In the genomic region with DNA sequence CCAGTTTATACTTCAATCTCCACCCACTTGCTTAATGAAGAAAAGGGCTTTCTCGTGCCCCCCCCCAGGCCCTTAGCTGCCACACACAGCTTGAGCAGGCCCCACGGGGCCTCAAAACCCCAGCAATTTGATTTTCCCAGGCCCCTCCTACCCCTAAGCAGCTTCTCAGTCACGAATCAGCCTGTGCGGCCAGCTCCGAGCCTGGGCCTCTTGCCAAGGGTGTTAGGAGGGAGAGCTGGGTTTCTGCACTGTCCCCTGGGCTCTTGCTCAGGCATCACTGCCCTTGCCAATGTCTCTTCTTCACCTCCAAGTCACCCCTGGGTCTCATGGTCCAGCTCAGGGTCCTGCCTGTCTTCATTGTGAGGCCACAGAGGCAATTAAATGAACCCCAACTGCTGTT, we compare ENCODE assay signal across 8 mouse cellular contexts. TPM values are rescaled to one million over a fixed set of nuclear protein-coding genes. Genes with fewer than 3 reads are reported as not detected.
DNase-seq lines count a peak whose midpoint lies in the region; ATAC-seq and TF ChIP-seq lines count a peak whose summit lies in the region.

No protein-coding gene starts in this region.

- no peaks in the 10 kb centered on the region for H3K9me3 ChIP-seq in embryonic facial prominence, embryonic 13.5 days
- no peaks in the 10 kb centered on the region for H3K9me3 ChIP-seq in midbrain, embryonic 15.5 days

- TF ChIP-seq POLR2A in kidney, adult 2 months (IDR thresholded peaks at IDR 0.05; ENCODE audit: low read depth, low read length), result no peak

- intact Hi-C loops in heart, postnatal 36 days (cut with DNase I), result no loop called here

- peak overlapping the region; percentile 22; the same call in 1 of the 2 replicates for H3K9ac ChIP-seq in embryonic facial prominence, embryonic 13.5 days
- no peak overlapping the region for H3K9ac ChIP-seq in midbrain, embryonic 15.5 days

- ATAC-seq in embryonic facial prominence, embryonic 13.5 days (ENCODE audit: insufficient number of reproducible peaks, insufficient read depth, low FRiP score, low TSS enrichment, low read depth), result peak; percentile 62; the same call in 1 of the 2 replicates
- peak; percentile 50; the same call in 1 of the 2 replicates for ATAC-seq in midbrain, embryonic 15.5 days (replicated peaks)

- no peak overlapping the region for H3K27ac ChIP-seq in kidney, adult 2 months (ENCODE audit: insufficient read depth, low read depth, low read length)
- H3K27ac ChIP-seq in embryonic facial prominence, embryonic 13.5 days, result peak overlapping the region; percentile 70
- peak overlapping the region; percentile 8; the same call in 1 of the 2 replicates for H3K27ac ChIP-seq in midbrain, embryonic 15.5 days

- no peak overlapping the region for H3K4me3 ChIP-seq in kidney, adult 2 months (ENCODE audit: insufficient read depth, low read depth, low read length)
- H3K4me3 ChIP-seq in embryonic facial prominence, embryonic 13.5 days, result no peak overlapping the region
- no peak overlapping the region for H3K4me3 ChIP-seq in midbrain, embryonic 15.5 days

- 44% methylated on average over 5 of the region's 5 CpGs for WGBS in kidney, adult 2 months
- 6% methylated on average over 5 of the region's 5 CpGs for WGBS in embryonic facial prominence, embryonic 13.5 days
- 34% methylated on average over 5 of the region's 5 CpGs for WGBS in midbrain, embryonic 15.5 days

- no peaks in the 10 kb centered on the region for H3K4me1 ChIP-seq in kidney, adult 2 months (ENCODE audit: control insufficient read depth, insufficient read depth, low read length)
- H3K4me1 ChIP-seq in embryonic facial prominence, embryonic 13.5 days, result peaks cover 40% of the 10 kb centered on the region
- peaks cover 6% of the 10 kb centered on the region; the same call in 1 of the 2 replicates for H3K4me1 ChIP-seq in midbrain, embryonic 15.5 days

- DNase-seq in kidney, adult 2 months, result peak; percentile 18
- DNase-seq in kidney, adult 8-10 months, result no peak
- DNase-seq in adrenal gland, adult 18-20 months (ENCODE audit: low spot score in 2 of 2), result peak; percentile 33 to 62
- peak; percentile 64 to 77 for DNase-seq in heart, postnatal 36 days
- DNase-seq in thymus, postnatal 14 days, result no peak
- no peak for DNase-seq in c-Kit-positive CD71-positive TER-119-positive erythroid progenitor cells, embryonic 14.5 days (ENCODE audit: low spot score)

- H3K36me3 ChIP-seq in kidney, adult 2 months (ENCODE audit: control insufficient read depth, insufficient read depth, low read length), result no peaks in the 10 kb centered on the region
- H3K36me3 ChIP-seq in embryonic facial prominence, embryonic 13.5 days, result no peaks in the 10 kb centered on the region
- H3K36me3 ChIP-seq in midbrain, embryonic 15.5 days (replicated peaks), result no peaks in the 10 kb centered on the region

- no peaks in the 10 kb centered on the region for H3K27me3 ChIP-seq in kidney, adult 2 months (replicated peaks; ENCODE audit: control insufficient read depth, insufficient read depth, low read length)
- no peaks in the 10 kb centered on the region for H3K27me3 ChIP-seq in embryonic facial prominence, embryonic 13.5 days
- H3K27me3 ChIP-seq in midbrain, embryonic 15.5 days (replicated peaks), result no peaks in the 10 kb centered on the region

- no peak for TF ChIP-seq CTCF in kidney, adult 2 months (conservative IDR thresholded peaks at IDR 0.05; ENCODE audit: insufficient read depth, insufficient read length, low read depth, low read length)

- peak overlapping the region; percentile 7; the same call in 1 of the 2 replicates for H3K4me2 ChIP-seq in embryonic facial prominence, embryonic 13.5 days
- no peak overlapping the region for H3K4me2 ChIP-seq in midbrain, embryonic 15.5 days

RNA-seq across cellular contexts. Expression of gene Fosl2, which starts 33.1 kb away (rescaled TPM):
- polyA plus RNA-seq in kidney, adult 2 months (2012; rRNA removed), result 7.5 and 9.0 TPM in 2 replicates
- 100 to 1,000 TPM; 188 to 364 TPM for total RNA-seq in adrenal gland, adult 18-20 months (2021)
- polyA plus RNA-seq in embryonic facial prominence, embryonic 13.5 days (2015; fragmentation: Nextera tagmentation; extraction: Ambion mirVana), result 6.9 and 7.0 TPM in 2 replicates
- total RNA-seq in heart, postnatal 36 days (2021), result 10 to 100 TPM; 28.4 to 35.1 TPM
- polyA plus RNA-seq in midbrain, embryonic 15.5 days (2015; fragmentation: Nextera tagmentation; extraction: Ambion mirVana), result 0.41 and 0.54 TPM in 2 replicates

Comparison
In these comparisons a context has a peak if more than half of its experiments do, and no peak if none do; other contexts are left out.
1. DNase-seq: peak in kidney, adult 2 months (single experiment), adrenal gland, adult 18-20 months (2 of 2) and heart, postnatal 36 days (2 of 2); none in kidney, adult 8-10 months (0 of 2), thymus, postnatal 14 days (single experiment) and c-Kit-positive CD71-positive TER-119-positive erythroid progenitor cells, embryonic 14.5 days (single experiment).